Mouse (Mus musculus): ENCODE results near the gene Sv2a.
"Not testable (repeated sequence)": the region's sequence is repeated elsewhere in the genome, so short reads cannot be mapped to it uniquely, and the experiment has no call there.

The Sv2a gene

DNA sequence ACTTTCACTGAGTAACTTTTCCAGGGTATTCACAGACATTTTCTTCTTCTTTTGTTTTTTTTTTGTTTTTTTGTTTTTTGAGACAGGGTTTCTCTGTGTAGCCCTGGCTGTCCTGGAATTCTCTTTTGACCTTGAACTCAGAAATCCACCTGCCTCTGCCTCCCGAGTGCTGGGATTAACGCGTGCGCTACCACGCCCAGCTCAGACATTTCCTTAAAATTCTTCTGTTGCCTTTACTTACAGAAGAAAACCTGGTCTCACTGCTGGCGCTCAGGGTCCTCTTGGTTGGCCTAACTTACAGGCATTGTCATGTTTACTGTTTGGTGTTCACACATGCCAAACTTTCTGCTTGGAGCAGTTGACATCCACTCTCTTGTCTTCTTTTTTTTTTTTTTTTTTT is 5.7 kb upstream of the Sv2a start:
- no peak for DNase-seq

DNA sequence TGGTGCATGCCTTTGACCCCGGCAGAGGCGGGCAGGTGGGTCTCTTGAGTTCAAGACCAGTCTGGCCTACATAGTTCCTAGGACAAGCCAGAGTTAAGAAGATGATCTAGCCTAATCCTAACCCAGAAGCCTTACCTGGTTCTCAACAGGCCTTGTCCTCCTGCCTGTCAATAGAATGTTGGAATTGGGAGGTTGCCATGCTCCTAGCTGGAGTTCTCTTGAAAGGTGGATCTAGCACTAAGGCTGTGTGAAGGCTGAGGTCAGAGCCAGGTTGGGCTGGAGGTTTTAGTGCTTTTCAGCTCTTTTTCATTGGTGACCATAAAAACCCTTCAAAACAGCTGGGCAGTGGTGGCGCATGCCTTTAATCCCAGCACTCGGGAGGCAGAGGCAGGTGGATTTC is 2.5 kb upstream of the Sv2a start:
- no peak for DNase-seq

DNA sequence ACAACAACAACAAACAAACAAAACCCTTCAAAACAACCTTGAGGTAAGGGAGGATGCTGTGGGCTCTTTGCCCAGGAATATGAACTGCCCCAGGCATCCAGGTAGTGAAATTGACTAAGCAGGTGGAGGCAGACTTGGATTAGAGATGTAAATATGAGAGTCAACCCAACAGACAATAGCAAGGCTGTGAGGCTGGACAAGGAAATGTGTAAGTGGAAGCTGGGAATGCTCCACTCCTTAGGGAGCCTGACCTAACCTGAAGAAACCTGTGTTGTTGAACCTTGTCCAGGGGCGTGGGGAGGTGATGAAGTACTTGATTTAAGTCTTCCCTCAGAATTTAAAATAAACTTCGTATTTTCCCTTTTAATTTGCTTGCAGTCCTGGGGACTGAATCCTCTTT is 2.0 kb upstream of the Sv2a start:
- no peak for DNase-seq

DNA sequence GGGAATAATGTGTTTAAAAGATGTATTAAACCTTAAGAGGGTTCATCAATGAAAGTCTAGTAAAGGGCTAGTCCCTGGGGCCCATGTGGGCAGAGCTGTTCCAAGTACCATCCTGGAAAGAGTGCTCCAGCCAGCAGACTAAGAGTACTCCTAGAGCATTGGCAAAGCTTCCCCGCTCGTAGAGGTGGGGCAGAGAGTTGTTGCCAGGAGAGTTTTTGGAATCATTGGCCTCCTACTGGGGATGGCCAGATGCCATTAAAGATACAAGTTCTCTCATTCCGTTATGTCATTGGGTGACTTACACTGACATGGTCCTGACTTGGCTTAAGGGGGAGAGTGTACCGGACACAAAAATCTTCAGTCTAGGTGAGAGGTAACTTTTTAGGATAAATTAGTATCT is 1.4 kb upstream of the Sv2a start:
- DNase-seq = no peak

DNA sequence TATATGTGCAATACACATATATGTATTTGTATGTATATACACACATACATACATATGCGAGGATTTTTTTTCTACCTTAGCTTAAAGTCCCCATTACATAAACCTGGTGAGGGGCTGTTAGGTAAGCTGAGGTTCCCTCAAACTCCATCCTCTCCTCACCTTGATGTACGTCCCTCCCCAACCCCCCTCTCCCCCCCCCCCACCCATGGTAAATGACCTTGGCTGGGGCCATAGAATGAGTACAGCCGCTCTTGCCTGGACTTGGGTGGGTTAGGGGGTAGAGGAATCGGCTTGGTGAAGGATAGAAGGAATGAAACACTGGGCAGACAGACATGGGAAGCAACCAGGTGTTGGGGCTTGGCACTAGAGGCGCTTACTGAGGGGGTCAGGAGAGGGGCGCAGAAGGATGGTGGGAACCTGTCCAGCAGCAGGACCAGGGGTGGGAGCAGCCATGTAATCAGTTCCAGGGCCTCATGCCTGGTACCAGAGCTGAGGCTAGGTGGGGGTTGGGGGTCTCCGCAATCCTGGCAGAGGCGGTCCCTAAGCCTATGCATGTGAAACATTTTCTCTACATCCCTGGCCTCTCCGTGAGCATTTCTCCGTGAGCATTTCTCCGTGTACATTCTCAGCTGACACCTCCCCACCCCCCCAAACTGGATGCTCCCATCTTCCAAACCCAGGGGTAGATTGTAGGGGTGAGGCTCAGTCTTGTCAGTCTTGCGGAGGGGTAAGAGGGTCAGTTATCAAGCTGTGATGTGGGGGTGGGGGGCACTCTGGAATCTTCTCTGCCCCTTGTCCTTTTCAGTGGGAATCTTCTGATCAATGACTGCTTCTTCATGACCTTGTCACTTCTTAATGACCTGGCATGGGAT is 795 bp downstream of the Sv2a start:
- DNase-seq = no peak

DNA sequence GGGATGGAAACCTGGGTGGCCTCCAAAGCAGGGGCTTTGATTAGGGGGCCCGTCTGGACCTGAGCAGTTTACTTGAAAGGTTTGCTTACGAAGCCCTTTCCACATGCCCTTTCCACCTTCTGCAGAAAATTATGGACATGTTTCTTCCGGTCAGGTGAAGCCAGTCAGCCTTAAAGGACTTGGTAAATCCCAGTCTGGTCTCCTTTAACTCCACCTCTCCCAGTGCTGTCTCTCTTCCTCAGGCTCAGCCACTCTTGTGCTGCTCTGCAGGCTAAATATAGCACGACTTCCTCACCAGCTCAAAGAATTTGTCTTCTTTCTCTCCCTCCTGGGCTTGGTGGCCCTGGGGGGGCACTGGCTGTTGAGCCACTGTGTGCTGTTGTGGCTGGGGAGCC is 1.4 kb downstream of the Sv2a start:
- DNase-seq = no peak

DNA sequence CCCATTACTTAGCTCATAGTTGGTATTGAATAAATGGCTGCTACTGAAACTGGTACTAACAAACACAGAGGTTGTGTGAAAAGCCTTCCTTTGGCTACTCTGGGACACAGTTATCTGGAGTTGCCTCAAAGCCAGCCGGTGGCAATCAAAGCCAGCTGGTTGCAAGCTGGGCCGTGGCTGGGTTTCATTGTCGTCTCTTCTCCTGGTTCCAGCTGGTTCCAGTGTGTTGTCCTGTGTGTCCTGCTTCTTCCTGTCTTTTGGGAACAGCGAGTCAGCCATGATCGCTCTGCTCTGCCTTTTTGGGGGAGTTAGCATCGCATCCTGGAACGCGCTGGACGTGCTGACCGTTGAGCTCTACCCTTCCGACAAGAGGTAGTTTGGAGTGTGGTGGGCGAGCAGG is 12.0 kb downstream of the Sv2a start:
- DNase-seq = no peak

DNA sequence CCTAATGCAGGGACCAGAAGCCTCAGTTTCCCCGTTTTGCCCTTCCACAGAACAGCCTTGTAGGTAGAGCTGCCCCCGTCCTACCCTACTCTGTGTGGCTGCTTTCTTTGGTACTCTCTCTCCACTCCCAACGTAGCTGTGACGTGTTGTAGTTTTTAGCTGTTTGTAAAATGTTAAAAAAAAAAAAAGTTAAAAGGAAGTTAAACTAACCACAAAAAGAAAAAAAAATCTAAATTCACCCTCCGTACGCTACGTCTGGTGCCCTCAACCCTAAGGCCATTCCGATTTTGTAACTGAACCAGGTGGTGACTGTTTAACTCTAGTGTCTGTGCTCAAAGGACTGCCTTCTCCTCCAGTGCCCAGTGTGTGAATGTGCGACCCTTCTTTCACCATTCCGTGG is 14.0 kb downstream of the Sv2a start:
- peak in 1 of 2 experiments; percentile 27 for DNase-seq

DNA sequence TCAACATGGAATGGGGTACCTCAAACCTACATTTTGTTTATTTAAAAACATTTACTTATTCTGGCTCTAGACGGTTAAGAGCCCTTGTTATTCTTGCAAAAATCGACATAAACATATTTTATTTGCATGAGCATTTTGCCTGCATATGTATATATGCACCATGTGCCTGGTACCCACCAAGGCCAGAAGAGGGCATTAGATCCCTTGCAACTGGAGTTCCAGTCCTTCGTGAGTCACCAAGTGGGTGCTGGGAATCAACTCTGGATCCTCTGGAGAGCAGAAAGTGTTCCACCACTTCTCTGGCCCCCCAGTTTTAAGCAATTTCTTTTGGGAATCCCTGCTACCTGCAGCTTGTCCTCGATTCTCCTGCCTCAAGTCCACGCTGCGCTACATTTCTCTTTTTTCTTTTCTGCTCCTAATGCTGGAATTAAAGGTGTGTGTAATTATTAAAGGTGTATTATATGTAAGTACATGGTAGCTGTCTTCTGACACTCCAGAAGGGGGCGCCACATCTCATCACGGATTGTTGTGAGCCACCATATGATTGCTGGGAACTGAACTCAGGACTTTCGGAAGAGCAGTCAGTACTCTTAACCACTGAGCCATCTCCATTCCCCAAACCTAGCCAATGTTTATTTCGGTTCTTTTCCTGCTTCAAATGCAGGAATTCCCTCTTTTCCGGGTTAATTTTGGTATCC is 14.8 kb downstream of the Sv2a start:
- peak in 1 of 2 experiments; percentile 29 for DNase-seq

DNA sequence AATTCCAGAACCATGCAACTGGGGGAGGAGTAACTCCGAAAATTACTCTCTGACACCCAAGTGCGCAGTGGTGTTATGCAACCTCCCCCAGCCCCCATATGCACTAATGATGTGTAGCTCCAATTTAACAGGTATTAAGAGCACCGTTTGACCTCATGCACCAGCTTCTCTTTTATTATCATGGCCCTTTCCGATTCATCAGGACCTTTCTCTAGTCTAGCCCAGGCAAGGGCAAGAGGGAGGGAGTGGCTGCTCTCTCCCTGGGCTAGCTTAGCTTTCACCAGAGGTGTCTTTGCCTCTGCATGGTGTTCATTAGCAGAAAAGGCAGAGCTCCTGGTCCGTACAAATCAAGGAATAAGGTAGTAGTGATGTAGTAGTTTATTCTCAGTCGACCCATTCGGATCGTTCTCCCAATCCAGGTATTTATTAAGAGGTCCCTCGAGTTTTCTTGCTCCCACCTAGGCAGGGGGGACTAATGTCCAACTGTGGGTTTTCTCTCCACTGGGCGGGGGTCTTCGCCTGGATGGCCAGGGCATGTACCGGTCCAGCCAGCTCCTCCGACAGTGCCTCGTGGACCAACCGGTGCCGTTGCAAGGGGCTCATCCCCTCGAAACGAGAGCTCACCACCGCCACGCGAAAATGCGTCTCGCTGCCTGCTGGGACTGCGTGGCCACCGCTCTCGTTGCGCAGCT is 15.6 kb downstream of the Sv2a start:
- DNase-seq = no peak

DNA sequence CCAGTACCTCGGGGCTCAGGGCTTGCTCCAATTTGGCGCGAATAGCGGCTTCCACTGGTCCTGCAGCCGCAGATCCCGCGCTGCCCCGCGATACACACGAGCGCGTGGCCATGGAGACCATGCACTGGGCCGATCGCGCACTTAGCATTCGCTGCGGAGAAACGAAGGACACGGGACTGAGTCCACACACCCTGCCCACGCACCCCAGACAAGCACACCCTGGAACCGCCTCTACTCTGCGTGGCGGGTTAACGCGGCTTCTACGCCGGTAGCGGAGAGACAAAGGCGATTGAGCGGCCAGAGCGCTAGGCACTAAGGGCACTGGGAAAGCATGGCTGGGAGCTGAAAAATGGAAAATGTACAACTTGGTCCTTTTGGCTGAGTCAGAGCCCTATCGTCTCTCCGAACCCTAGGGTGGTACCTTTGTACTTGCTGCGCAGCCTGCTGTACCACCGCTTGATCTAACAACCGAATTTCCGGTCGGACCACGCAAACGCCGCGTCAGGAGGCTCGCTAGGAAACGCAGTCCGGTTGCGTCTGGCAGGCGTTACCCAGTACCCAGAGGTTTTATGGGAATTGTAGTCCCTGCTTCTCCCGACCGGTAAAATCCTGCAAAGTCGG is 16.3 kb downstream of the Sv2a start:
- DNase-seq = peak; percentile 84

DNA sequence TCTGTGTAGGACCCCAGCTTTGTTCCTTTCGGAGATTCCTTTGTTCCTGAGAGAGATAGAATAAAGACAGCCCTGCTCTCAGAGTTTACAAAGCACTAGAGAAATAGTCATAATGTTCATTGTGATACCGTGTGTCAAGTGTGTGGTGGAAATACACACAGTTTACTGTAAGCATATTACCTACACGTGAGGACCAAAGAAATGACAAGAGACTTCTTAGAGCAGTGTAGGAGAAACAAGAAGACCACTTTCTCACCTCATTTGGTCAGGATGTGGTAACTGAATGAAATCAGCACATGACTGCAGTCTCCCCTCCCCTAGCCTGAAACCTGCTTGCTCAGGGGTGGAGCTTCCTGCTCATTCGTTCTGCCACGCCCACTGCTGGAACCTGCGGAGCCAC is 17.2 kb downstream of the Sv2a start:
- DNase-seq = peak; percentile 49 to 59

DNA sequence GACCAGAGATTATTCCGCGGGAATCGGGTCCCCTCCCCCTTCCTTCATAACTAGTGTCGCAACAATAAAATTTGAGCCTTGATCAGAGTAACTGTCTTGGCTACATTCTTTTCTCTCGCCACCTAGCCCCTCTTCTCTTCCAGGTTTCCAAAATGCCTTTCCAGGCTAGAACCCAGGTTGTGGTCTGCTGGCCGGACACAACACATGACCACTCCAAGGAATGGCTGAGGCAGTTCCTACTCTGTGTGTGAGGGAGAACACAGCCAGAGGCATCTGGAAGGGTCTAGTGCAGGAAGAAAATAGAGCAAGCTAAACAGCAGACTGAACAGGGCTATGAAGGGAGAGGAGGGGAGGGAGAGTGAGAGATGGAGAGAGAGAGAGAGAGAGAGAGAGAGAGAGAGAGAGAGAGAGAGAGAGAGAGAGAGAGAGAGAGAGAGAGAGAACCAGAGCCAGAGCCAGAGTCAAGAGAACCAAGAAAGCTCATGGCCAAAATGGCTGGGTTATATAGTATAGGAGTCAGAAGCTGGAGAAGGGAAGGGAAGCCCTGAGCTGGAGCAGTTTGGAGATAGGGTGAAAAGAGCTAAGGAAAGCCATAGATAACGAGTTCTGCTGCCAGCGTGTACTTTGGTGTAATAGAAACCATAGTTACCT is 17.8 kb downstream of the Sv2a start:
- DNase-seq = not testable (repeated sequence)

DNA sequence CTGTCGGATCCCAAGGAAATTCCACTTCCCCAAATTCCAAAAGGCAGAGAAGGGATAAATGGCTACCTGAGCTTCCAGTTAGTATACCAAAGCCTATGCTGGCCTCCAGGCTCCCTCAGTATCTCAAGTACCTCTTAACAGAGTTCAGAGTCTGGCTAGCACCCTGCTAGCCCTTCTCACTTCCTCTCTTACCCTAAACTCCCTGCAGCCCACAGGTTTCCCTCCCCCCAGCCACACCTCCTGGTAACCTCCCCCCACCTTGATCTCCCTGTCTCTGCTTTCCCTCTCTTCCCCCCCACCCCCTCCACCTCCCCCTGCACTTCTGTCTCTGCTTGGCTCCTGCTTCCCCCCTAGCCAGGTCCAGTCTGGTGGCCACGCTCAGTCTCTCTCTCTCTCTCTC is 18.8 kb downstream of the Sv2a start:
- peak in 1 of 2 experiments; percentile 41 for DNase-seq

DNA sequence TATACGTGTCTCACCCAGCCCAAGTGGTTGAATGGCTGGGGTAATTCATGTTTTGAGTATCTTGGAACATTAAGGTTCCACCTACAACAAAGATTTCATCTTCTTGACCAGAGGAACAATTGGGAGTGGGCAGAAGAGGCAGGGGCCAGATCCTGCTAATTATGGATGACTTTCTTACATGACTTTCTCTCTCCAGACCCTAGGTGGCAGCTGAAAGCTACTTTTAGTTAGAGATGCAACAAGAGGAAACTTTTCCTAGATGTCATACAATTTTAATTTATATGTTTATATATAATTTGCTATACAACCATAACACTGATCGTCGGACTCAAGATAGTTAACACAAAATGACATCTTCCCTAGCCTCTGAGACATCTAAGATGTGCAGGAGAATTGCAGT is 26.9 kb downstream of the Sv2a start:
- DNase-seq = no peak

DNA sequence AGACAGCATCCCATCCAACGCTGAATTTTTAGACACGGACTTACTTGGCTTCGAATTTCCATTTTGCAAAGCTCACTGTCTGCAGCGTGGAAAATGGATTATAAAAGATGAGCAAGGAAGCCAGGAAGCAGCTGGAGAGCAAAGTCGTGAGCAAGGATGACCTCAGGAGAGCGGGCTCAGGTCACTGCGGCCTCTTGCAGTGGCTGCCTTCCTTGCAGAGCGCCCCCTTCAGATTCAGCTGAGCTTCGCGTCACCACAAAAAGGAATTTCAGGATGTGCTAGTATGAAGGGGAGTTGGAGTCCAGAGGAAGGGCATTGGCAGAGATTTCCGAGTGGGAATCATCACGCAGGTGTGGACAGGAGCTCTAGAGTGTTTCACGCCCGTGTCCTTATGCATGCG is 28.3 kb downstream of the Sv2a start:
- DNase-seq = no peak

DNA sequence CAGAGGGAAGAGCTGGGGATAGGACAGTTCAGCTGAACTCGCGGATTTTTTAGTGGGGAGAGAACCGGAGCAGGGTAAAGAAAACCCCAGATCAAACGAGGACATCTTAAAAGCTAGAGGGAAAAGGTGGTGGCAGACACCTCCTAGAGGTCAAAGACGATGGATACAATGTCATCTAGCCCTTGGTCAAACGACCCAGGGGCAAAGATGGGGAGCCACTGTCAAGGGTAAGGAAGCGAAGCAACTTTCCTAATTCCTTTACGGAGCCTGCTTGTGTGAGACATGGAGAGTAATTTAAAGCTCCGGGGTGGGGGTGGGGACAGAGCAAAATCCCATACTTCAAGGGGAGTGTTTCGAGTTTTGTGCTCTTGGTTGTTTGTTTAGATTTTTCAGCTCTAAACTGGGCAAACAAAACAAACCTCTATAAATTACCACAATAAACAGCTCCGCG is 38.3 kb downstream of the Sv2a start:
- peak; percentile 64 for DNase-seq

DNA sequence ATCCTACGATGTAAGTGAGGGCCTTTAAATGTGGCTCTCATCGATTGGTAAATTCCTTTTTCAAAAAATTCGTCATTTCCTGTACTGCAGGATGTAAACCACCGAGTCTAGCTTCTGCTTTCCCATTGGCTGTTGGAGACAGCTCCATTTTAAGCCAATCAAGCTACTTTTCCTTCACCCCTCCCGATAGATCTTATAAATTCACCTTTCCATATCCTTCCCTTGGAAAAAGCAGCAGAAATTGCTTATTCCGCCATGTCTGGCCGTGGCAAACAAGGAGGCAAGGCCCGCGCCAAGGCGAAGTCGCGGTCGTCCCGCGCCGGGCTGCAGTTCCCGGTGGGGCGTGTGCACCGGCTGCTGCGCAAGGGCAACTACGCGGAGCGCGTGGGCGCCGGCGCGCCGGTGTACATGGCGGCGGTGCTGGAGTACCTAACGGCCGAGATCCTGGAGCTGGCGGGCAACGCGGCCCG is 38.7 kb downstream of the Sv2a start, which contains the start of the genes Bola1 and Hist2h2ab:
Gene Bola1 (minus strand): TSS at position 49 of the 470 bp plus-strand sequence.
Gene Hist2h2ab (plus strand): TSS at position 205 of the 470 bp plus-strand sequence.
- peak; percentile 75 to 82 for DNase-seq

DNA sequence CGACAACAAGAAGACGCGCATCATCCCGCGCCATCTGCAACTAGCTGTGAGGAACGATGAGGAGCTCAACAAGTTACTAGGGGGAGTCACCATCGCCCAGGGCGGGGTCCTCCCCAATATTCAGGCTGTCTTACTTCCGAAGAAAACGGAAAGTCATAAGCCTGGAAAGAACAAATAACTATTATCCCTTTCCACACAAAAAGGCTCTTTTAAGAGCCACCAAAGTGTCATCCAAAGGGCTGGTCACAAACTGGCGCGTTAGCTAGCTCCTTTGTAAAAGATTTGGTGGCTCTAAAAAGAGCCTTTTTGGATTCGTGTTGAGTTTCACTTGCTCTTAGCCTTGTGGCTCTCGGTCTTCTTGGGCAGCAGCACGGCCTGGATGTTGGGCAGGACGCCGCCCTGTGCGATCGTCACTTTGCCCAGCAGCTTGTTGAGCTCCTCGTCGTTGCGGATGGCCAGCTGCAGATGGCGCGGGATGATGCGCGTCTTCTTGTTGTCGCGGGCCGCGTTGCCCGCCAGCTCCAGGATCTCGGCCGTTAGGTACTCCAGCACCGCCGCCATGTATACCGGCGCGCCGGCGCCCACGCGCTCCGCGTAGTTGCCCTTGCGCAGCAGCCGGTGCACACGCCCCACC is 39.3 kb downstream of the Sv2a start:
- not testable (repeated sequence) for DNase-seq

DNA sequence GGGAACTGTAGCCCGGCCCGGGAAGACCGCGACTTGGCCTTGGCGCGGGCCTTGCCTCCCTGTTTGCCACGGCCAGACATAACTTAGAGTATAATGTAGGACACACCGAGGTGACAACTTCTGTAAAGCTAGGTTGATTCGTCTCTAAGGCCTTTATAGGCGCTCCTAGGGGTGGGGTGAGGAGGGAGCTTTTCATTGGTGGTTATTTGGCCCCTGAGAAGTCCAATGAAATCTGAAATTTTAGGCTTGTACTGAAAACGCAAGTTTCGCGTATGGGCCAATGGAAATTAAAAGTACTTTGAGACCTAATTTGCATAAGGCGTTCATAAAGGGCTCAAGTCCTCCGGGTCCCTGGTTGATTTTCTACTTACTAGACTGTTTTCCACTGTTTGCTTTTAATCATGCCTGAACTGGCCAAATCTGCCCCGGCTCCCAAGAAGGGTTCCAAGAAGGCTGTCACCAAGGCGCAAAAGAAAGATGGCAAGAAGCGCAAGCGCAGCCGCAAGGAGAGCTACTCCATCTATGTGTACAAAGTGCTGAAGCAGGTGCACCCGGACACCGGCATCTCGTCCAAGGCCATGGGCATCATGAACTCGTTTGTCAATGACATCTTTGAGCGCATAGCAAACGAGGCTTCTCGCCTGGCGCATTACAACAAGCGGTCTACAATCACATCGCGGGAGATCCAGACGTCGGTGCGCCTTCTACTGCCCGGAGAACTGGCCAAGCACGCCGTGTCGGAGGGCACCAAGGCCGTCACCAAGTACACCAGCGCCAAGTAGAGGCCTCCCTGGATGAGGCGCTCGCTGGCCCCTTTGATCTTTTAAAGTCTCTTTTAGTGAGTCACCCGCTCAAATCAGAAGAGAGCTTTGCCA is 40.1 kb downstream of the Sv2a start, which contains the start of the genes Hist2h2ac and Hist2h2be:
Gene Hist2h2ac (minus strand): TSS at position 116 of the 875 bp plus-strand sequence.
Gene Hist2h2be (plus strand): TSS at position 355 of the 875 bp plus-strand sequence.
- peak; percentile 86 to 89 for DNase-seq

Data from B cell, adult 2 months (primary cell).